Mouse (Mus musculus) erythroblast, embryonic 14.5 days (primary cell): ENCODE data around the gene Ppp6r2.

Experiments used
- GATA1 ChIP-seq: IDR thresholded peaks from 2 replicates; pipeline ENCODE4 v1.6.1; 2012; ENCODE audit warnings: low read length, inconsistent platforms, mixed read lengths
- TAL1 ChIP-seq: IDR thresholded peaks from 3 replicates; pipeline ENCODE4 v1.6.1; 2012; ENCODE audit warnings: low read length, inconsistent platforms, mixed read lengths

- TF ChIP-seq GATA1 (no peak), TAL1 (no peak)
These were observed 28.5 kb upstream of the Ppp6r2 start for GRCm38 (mm10) chr15:89182842-89183241.
